Mouse (Mus musculus) embryonic facial prominence, embryonic 11.5 days (tissue): ENCODE data around the gene Slc2a5. TPM values are rescaled to one million over a fixed set of nuclear protein-coding genes. Genes with fewer than 3 reads are reported as not detected.

Source experiments
- ATAC-seq: fragments of 200-750 bp; cut with Nextera tagmentation; replicated peaks from 2 replicates; pipeline ENCODE4 v1.8.0; 2017; ENCODE audit warnings: low read depth; ENCODE audit not compliant: insufficient number of reproducible peaks, low FRiP score, low TSS enrichment
- DNase-seq: peaks from one replicate; pipeline ENCODE4 v3.0.0-alpha.2; 2015; ENCODE audit warnings: low spot score
- H3K27ac ChIP-seq: fragments of 300-500 bp; sonication (generic); replicated peaks from 2 replicates; pipeline ENCODE4 v1.5.1; 2014; ENCODE audit warnings: mild to moderate bottlenecking, low read depth, low read length, control low read depth
- H3K27me3 ChIP-seq: fragments of 300-500 bp; sonication (generic); 2 replicates; pipeline ENCODE4 v1.6.1; 2014; ENCODE audit warnings: mild to moderate bottlenecking, low read length, moderate library complexity, mixed read lengths; ENCODE audit not compliant: control insufficient read depth, insufficient read depth
- H3K36me3 ChIP-seq: fragments of 300-500 bp; sonication (generic); replicated peaks from 2 replicates; pipeline ENCODE4 v1.6.1; 2014; ENCODE audit warnings: low read depth, mild to moderate bottlenecking, low read length, moderate library complexity, mixed read lengths; ENCODE audit not compliant: control insufficient read depth, insufficient read depth
- H3K4me1 ChIP-seq: fragments of 300-500 bp; sonication (generic); 2 replicates; pipeline ENCODE4 v1.6.1; 2014; ENCODE audit warnings: low read length, mixed read lengths; ENCODE audit not compliant: control insufficient read depth, insufficient read depth
- H3K4me2 ChIP-seq: fragments of 300-500 bp; sonication (generic); 2 replicates; pipeline ENCODE4 v1.6.1; 2014; ENCODE audit warnings: low read depth, mild to moderate bottlenecking, control low read depth, low read length, moderate library complexity
- H3K4me3 ChIP-seq: fragments of 300-500 bp; sonication (generic); 2 replicates; pipeline ENCODE4 v1.5.1; 2014; ENCODE audit warnings: low read depth, low read length, control low read depth
- H3K9ac ChIP-seq: fragments of 300-500 bp; sonication (generic); replicated peaks from 2 replicates; pipeline ENCODE4 v1.6.1; 2014; ENCODE audit warnings: mild to moderate bottlenecking, control low read depth, low read length
- H3K9me3 ChIP-seq: fragments of 300-500 bp; sonication (generic); replicated peaks from 2 replicates; pipeline ENCODE4 v1.6.1; 2016; ENCODE audit warnings: mild to moderate bottlenecking, low read length, inconsistent platforms, mixed read lengths; ENCODE audit not compliant: control insufficient read depth
- WGBS: fragments of 180-500 bp; shearing (Covaris S2); extraction: QIAGEN DNeasy Blood & Tissue Kit; methylation state at CpG from one replicate; pipeline ENCODE4 v1.1.7; 2014; 5-methylcytosine and 5-hydroxymethylcytosine counted together
- polyA plus RNA-seq: library from polyadenylated mRNA; unstranded; fragments of >200 nt; fragmentation: Nextera tagmentation; extraction: Ambion mirVana; gene quantifications from 2 replicates; pipeline ENCODE4 v1.2.1, GENCODE M21; 2014

Gene Slc2a5
- polyA plus RNA-seq, 1 experiment from 2014 or later: 0.90 TPM

DNA sequence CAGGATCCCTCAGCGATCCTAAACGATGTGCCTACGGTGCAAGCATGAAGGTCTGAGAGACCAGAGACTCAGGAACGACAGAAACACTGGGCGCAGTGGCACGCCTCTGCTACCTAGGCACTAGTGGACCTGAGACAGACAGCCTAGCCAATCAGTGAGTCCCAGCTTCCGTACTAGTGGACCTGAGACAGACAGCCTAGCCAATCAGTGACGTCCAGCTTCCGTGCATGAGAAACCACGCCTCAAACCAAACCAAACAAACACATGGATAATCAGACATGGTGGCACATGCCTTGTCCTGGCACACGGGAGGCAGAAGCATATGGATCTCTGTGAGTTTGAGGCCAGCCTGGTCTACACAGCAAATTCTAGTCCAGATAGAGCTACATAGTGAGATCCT lies 69.2 kb downstream of the Slc2a5 start:
- Histone ChIP-seq H3K4me2 (no peak overlapping the region), H3K9ac (no peak overlapping the region), H3K4me3 (no peak overlapping the region), H3K9me3 (no peaks in the 10 kb centered on the region), H3K4me1 (no peaks in the 10 kb centered on the region; the same call in 1 of the 2 replicates), H3K27me3 (no peaks in the 10 kb centered on the region), H3K36me3 (no peaks in the 10 kb centered on the region), H3K27ac (no peak overlapping the region)
- DNase-seq: no peak
- ATAC-seq: no peak
- WGBS: 47% methylated on average over 11 of the region's 11 CpGs

DNA sequence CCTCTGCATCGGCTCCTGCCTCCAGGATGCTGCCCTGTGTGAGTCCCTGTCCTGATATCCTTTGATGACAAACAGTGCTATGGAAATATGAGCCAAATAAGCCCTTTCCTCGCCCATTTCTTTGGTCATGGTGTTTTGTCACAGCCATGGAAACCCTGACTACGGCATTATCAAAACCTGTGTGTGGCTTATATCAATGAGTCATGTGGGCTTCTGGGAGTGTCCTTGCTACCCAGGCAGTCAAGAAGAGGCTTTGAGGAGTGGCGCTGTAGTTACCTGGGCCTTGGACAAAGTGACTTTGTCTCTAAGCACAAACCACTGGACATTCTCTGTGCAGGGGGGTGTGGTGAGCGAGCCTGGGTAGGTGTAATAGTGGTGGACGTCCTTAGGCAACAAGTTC lies 73.1 kb downstream of the Slc2a5 start:
- WGBS: 78% methylated on average over 6 of the region's 6 CpGs
- Histone ChIP-seq H3K9me3 (no peaks in the 10 kb centered on the region), H3K4me3 (no peak overlapping the region), H3K4me2 (no peak overlapping the region), H3K27me3 (no peaks in the 10 kb centered on the region), H3K4me1 (no peaks in the 10 kb centered on the region; the same call in 1 of the 2 replicates), H3K27ac (no peak overlapping the region), H3K36me3 (no peaks in the 10 kb centered on the region), H3K9ac (no peak overlapping the region)
- no peak for ATAC-seq
- DNase-seq: no peak

Other genes with a start within 250 kb of the Slc2a5 start
- gene Spsb1, start 164.2 kb upstream of the Slc2a5 start, polyA plus RNA-seq: 16.7 and 18.8 TPM in 2 replicates
- gene H6pd, start 110.3 kb upstream of the Slc2a5 start, polyA plus RNA-seq: 3.2 and 3.9 TPM in 2 replicates
- 0.18 and 0.28 TPM in 2 replicates for gene Gpr157, start 31.9 kb upstream of the Slc2a5 start, polyA plus RNA-seq
- gene Slc2a7, start 29.7 kb downstream of the Slc2a5 start, polyA plus RNA-seq: not detected in 2 replicates
- 0.18 TPM in 1 of 2 replicates, not detected in the other for gene Car6, start 82.0 kb downstream of the Slc2a5 start, polyA plus RNA-seq
- 1,873 and 2,043 TPM in 2 replicates for gene Eno1, start 117.4 kb downstream of the Slc2a5 start, polyA plus RNA-seq
- 22.9 and 28.7 TPM in 2 replicates for gene Rere, start 162.4 kb downstream of the Slc2a5 start, polyA plus RNA-seq